Mouse (Mus musculus) small intestine, adult 2 months (tissue): ENCODE results near the gene Car6.

Experiments
- CTCF ChIP-seq: fragments of 200-500 bp; IDR thresholded peaks from 2 replicates; pipeline ENCODE4 v1.5.1; 2012; ENCODE audit warnings: low read depth, mild to moderate bottlenecking, control low read depth, inconsistent platforms, low read length, moderate library complexity, mixed read lengths; ENCODE audit not compliant: insufficient replicate concordance, insufficient read length; ENCODE audit errors: extremely low read depth
- POLR2A ChIP-seq: fragments of 200-500 bp; IDR thresholded peaks from 2 replicates; pipeline ENCODE4 v1.6.1; 2012; ENCODE audit warnings: low read depth, mild to moderate bottlenecking, control low read depth, inconsistent platforms, low read length, moderate library complexity

DNA sequence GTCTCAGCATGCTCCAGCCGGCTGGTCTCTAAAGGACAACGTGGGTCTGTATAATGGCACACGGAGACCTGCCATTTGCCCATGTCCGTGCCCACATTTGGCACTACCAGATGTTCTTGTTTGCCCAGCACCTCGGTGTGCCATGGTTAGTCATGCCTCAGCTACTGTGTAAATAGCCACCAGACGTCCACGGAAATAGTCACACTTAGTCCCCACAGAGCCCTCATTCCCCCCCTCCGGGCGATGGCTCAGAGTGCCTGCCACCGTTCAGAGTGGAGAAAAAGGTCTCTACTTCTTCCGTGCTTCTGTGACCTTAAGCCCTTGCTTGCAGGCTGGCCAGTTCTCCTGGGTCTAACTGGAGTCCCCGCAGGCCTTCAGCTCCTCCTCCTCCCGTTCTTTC is 62.0 kb downstream of the Car6 start:
- TF ChIP-seq CTCF = no peak
- no peak for TF ChIP-seq POLR2A
